In the genomic region with DNA sequence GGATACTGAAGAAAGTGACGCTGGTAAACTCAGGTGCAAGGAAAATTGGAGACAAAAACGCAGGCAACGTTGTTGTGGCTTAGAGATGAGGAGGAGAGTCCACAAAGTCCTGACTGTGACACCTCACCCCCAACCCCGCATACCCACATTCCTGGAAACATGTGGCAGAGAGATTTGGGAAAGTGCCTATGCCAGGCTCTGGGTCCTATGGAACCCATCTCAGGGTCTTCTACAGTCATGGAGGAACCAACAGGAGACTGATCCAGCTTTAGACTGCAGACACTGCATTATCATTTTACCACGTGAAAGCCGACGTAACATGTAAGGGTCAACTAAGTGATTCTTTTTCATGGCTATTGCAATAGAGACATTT, we compare ENCODE assay signal across 9 mouse cellular contexts. TPM values are rescaled to one million over a fixed set of nuclear protein-coding genes. Genes with fewer than 3 reads are reported as not detected.
DNase-seq lines count a peak whose midpoint lies in the region; ATAC-seq and TF ChIP-seq lines count a peak whose summit lies in the region.
"Had no signal": no experiment of that assay in that cellular context is flagged by ENCODE, and none has a peak within 500 bp of the region (broad histone marks: within the 10 kb centered on the region; RNA-seq: fewer than 3 reads in every experiment).

No protein-coding gene starts in this region.

- H3K27me3 ChIP-seq in embryonic facial prominence, embryonic 14.5 days (replicated peaks; ENCODE audit: control insufficient read depth, insufficient read depth, low read length) = no peaks in the 10 kb centered on the region
- H3K27me3 ChIP-seq in hindbrain, embryonic 15.5 days = no peaks in the 10 kb centered on the region
- no peaks in the 10 kb centered on the region for H3K27me3 ChIP-seq in midbrain, embryonic 15.5 days (replicated peaks)

- H3K4me2 ChIP-seq in embryonic facial prominence, embryonic 14.5 days (ENCODE audit: low read depth, low read length) = peak overlapping the region; percentile 48
- peak overlapping the region; percentile 50 for H3K4me2 ChIP-seq in hindbrain, embryonic 15.5 days
- peak overlapping the region; percentile 53 for H3K4me2 ChIP-seq in midbrain, embryonic 15.5 days

- peak overlapping the region; percentile 95 for H3K27ac ChIP-seq in layer of hippocampus, adult 2 months
- peak overlapping the region; percentile 87; the same call in 1 of the 2 replicates for H3K27ac ChIP-seq in embryonic facial prominence, embryonic 14.5 days (replicated peaks; ENCODE audit: low read depth, low read length)
- peak overlapping the region; percentile 94 for H3K27ac ChIP-seq in hindbrain, embryonic 15.5 days (replicated peaks)
- peak overlapping the region; percentile 89 for H3K27ac ChIP-seq in midbrain, embryonic 15.5 days

- H3K4me1 ChIP-seq in embryonic facial prominence, embryonic 14.5 days (ENCODE audit: control insufficient read depth, insufficient read depth, low read length) = no peaks in the 10 kb centered on the region
- H3K4me1 ChIP-seq in hindbrain, embryonic 15.5 days (replicated peaks) = no peaks in the 10 kb centered on the region
- peaks cover 6% of the 10 kb centered on the region; the same call in 1 of the 2 replicates for H3K4me1 ChIP-seq in midbrain, embryonic 15.5 days

- ATAC-seq in embryonic facial prominence, embryonic 14.5 days (ENCODE audit: low read depth) = no peak
- peak; percentile 68; the same call in 1 of the 2 replicates for ATAC-seq in hindbrain, embryonic 15.5 days (ENCODE audit: low FRiP score, low read depth)
- peak; percentile 69 for ATAC-seq in midbrain, embryonic 15.5 days (replicated peaks)
- ATAC-seq in erythroblast, adult 5-6 weeks (replicated peaks; ENCODE audit: low FRiP score, poor library complexity, severe bottlenecking) = no peak

- no peak overlapping the region for H3K9ac ChIP-seq in embryonic facial prominence, embryonic 14.5 days (ENCODE audit: low read depth, low read length)
- H3K9ac ChIP-seq in hindbrain, embryonic 15.5 days = peak overlapping the region; percentile 51; the same call in 1 of the 2 replicates
- peak overlapping the region; percentile 44 for H3K9ac ChIP-seq in midbrain, embryonic 15.5 days

- peak in 1 of 2 experiments; percentile 9 for DNase-seq in layer of hippocampus, adult 2 months (ENCODE audit: low spot score in 2 of 2)
- DNase-seq in layer of hippocampus, adult 9-11 months = no peak
- no peak for DNase-seq in embryonic facial prominence, embryonic 14.5 days (ENCODE audit: low spot score)
- DNase-seq in layer of hippocampus, adult 9-10 months (ENCODE audit: low spot score) = no peak
- no peak for DNase-seq in urinary bladder, adult 18-20 months (ENCODE audit: low spot score in 2 of 2)

- H3K4me3 ChIP-seq in layer of hippocampus, adult 2 months = peak overlapping the region; percentile 68
- H3K4me3 ChIP-seq in embryonic facial prominence, embryonic 14.5 days (ENCODE audit: low read depth, low read length) = peak overlapping the region; percentile 47
- peak overlapping the region; percentile 48 for H3K4me3 ChIP-seq in hindbrain, embryonic 15.5 days
- H3K4me3 ChIP-seq in midbrain, embryonic 15.5 days = peak overlapping the region; percentile 43

- H3K9me3 ChIP-seq in embryonic facial prominence, embryonic 14.5 days (ENCODE audit: control insufficient read depth, low read length) = peaks cover 12% of the 10 kb centered on the region
- H3K9me3 ChIP-seq in hindbrain, embryonic 15.5 days = no peaks in the 10 kb centered on the region
- no peaks in the 10 kb centered on the region for H3K9me3 ChIP-seq in midbrain, embryonic 15.5 days

- no peak for TF ChIP-seq CTCF in layer of hippocampus, adult 2 months (conservative IDR thresholded peaks at IDR 0.05)

- WGBS in embryonic facial prominence, embryonic 14.5 days = 51% methylated on average over 7 of the region's 7 CpGs
- WGBS in hindbrain, embryonic 15.5 days = 50% methylated on average over 7 of the region's 7 CpGs
- WGBS in midbrain, embryonic 15.5 days = 51% methylated on average over 7 of the region's 7 CpGs

- H3K36me3 ChIP-seq in embryonic facial prominence, embryonic 14.5 days (ENCODE audit: control insufficient read depth, insufficient read depth, low read length) = no peaks in the 10 kb centered on the region
- H3K36me3 ChIP-seq in hindbrain, embryonic 15.5 days = no peaks in the 10 kb centered on the region
- no peaks in the 10 kb centered on the region for H3K36me3 ChIP-seq in midbrain, embryonic 15.5 days (replicated peaks)

RNA-seq across cellular contexts. Expression of a gene that starts 0.5 kb away (rescaled TPM):
- total RNA-seq in layer of hippocampus, adult 2 months (2021) = 1 to 10 TPM; 4.1 to 4.8 TPM
- polyA plus RNA-seq in embryonic facial prominence, embryonic 14.5 days (2014; fragmentation: Nextera tagmentation; extraction: Ambion mirVana) = 2.2 and 2.5 TPM in 2 replicates
- polyA plus RNA-seq in hindbrain, embryonic 15.5 days (2015; fragmentation: Nextera tagmentation; extraction: Ambion mirVana) = 3.7 and 5.1 TPM in 2 replicates
- polyA plus RNA-seq in midbrain, embryonic 15.5 days (2015; fragmentation: Nextera tagmentation; extraction: Ambion mirVana) = 4.3 and 5.3 TPM in 2 replicates
- not detected in 2 replicates for total RNA-seq in erythroblast, adult 5-6 weeks (2015; ENCODE audit: low replicate concordance)
- not detected in 2 replicates for total RNA-seq in erythroblast, adult 5-6 weeks (2017; ENCODE audit: low replicate concordance)
- polyA plus RNA-seq: erythroblast, embryonic 14.5 days had no signal

RNA-seq across cellular contexts. Expression of a gene that starts 21.6 kb away (rescaled TPM):
- total RNA-seq in layer of hippocampus, adult 2 months (2021) = not detected
- not detected in 2 replicates for polyA plus RNA-seq in embryonic facial prominence, embryonic 14.5 days (2014; fragmentation: Nextera tagmentation; extraction: Ambion mirVana)
- polyA plus RNA-seq in hindbrain, embryonic 15.5 days (2015; fragmentation: Nextera tagmentation; extraction: Ambion mirVana) = not detected in 2 replicates
- not detected in 2 replicates for polyA plus RNA-seq in midbrain, embryonic 15.5 days (2015; fragmentation: Nextera tagmentation; extraction: Ambion mirVana)
- not detected in 2 replicates for total RNA-seq in erythroblast, adult 5-6 weeks (2015; ENCODE audit: low replicate concordance)
- total RNA-seq in erythroblast, adult 5-6 weeks (2017; ENCODE audit: low replicate concordance) = not detected in 2 replicates
- polyA plus RNA-seq: erythroblast, embryonic 14.5 days had no signal

RNA-seq across cellular contexts. Expression of a gene that starts 25.8 kb away (rescaled TPM):
- total RNA-seq in layer of hippocampus, adult 2 months (2021) = not detected
- not detected in 2 replicates for polyA plus RNA-seq in embryonic facial prominence, embryonic 14.5 days (2014; fragmentation: Nextera tagmentation; extraction: Ambion mirVana)
- not detected in 2 replicates for polyA plus RNA-seq in hindbrain, embryonic 15.5 days (2015; fragmentation: Nextera tagmentation; extraction: Ambion mirVana)
- not detected in 2 replicates for polyA plus RNA-seq in midbrain, embryonic 15.5 days (2015; fragmentation: Nextera tagmentation; extraction: Ambion mirVana)
- total RNA-seq in erythroblast, adult 5-6 weeks (2015; ENCODE audit: low replicate concordance) = not detected in 2 replicates
- not detected in 2 replicates for total RNA-seq in erythroblast, adult 5-6 weeks (2017; ENCODE audit: low replicate concordance)
- polyA plus RNA-seq: erythroblast, embryonic 14.5 days had no signal

RNA-seq across cellular contexts. Expression of a gene that starts 27.7 kb away (rescaled TPM):
- 10 to 100 TPM in 1 of 2 experiments, 1 to 10 TPM in 1; 9.8 to 11.1 TPM for total RNA-seq in layer of hippocampus, adult 2 months (2021)
- 5.7 TPM in 2 replicates for polyA plus RNA-seq in embryonic facial prominence, embryonic 14.5 days (2014; fragmentation: Nextera tagmentation; extraction: Ambion mirVana)
- 7.1 and 7.4 TPM in 2 replicates for polyA plus RNA-seq in hindbrain, embryonic 15.5 days (2015; fragmentation: Nextera tagmentation; extraction: Ambion mirVana)
- polyA plus RNA-seq in midbrain, embryonic 15.5 days (2015; fragmentation: Nextera tagmentation; extraction: Ambion mirVana) = 7.4 and 9.4 TPM in 2 replicates
- 5.4 and 10.9 TPM in 2 replicates for total RNA-seq in erythroblast, adult 5-6 weeks (2015; ENCODE audit: low replicate concordance)
- total RNA-seq in erythroblast, adult 5-6 weeks (2017; ENCODE audit: low replicate concordance) = 5.6 and 8.5 TPM in 2 replicates

Comparison
In these comparisons a context has a peak if more than half of its experiments do, and no peak if none do; other contexts are left out.
1. ATAC-seq: peak in hindbrain, embryonic 15.5 days (single experiment) and midbrain, embryonic 15.5 days (single experiment); none in embryonic facial prominence, embryonic 14.5 days (single experiment) and erythroblast, adult 5-6 weeks (single experiment).
2. Peak in every context shown above with its lines, with median percentiles within 50 percentile points of each other: H3K27ac ChIP-seq, H3K4me3 ChIP-seq and H3K4me2 ChIP-seq.